Mouse (Mus musculus) liver, embryonic 11.5 days (tissue): ENCODE measurements around the gene Rapgefl1. TPM values are rescaled to one million over a fixed set of nuclear protein-coding genes. Genes with fewer than 3 reads are reported as not detected.

Experiments
- polyA plus RNA-seq: library from polyadenylated mRNA; unstranded; fragments of >200 nt; fragmentation: Nextera tagmentation; extraction: Ambion mirVana; gene quantifications from 2 replicates; pipeline ENCODE4 v1.2.1, GENCODE M21; 2014

The Rapgefl1 gene
- polyA plus RNA-seq, 1 experiment from 2014 or later: 0.55 TPM

Other genes starting within 250 kb of the Rapgefl1 start
- gene Ormdl3, start 249.4 kb upstream of the Rapgefl1 start, polyA plus RNA-seq: 10.9 and 11.7 TPM in 2 replicates
- gene Lrrc3c, start 238.5 kb upstream of the Rapgefl1 start, polyA plus RNA-seq: not detected in 2 replicates
- gene Gm12355, start 211.1 kb upstream of the Rapgefl1 start, polyA plus RNA-seq: 0.44 and 0.95 TPM in 2 replicates
- gene Gsdma3, start 210.4 kb upstream of the Rapgefl1 start, polyA plus RNA-seq: not detected in 2 replicates
- gene Gsdma2, start 190.0 kb upstream of the Rapgefl1 start, polyA plus RNA-seq: not detected in 2 replicates
- not detected in 2 replicates for gene Gsdma, start 172.4 kb upstream of the Rapgefl1 start, polyA plus RNA-seq
- 201 and 207 TPM in 2 replicates for gene Psmd3, start 154.2 kb upstream of the Rapgefl1 start, polyA plus RNA-seq
- not detected in 2 replicates for gene Csf3, start 135.5 kb upstream of the Rapgefl1 start, polyA plus RNA-seq
- 61.9 and 63.6 TPM in 2 replicates for gene Med24, start 107.3 kb upstream of the Rapgefl1 start, polyA plus RNA-seq
- gene Thra, start 96.1 kb upstream of the Rapgefl1 start, polyA plus RNA-seq: 26.6 and 31.6 TPM in 2 replicates
- 2.1 and 2.7 TPM in 2 replicates for gene Nr1d1, start 61.5 kb upstream of the Rapgefl1 start, polyA plus RNA-seq
- 14.8 and 17.7 TPM in 2 replicates for gene Msl1, start 41.3 kb upstream of the Rapgefl1 start, polyA plus RNA-seq
- 34.8 and 35.6 TPM in 2 replicates for gene Casc3, start 31.9 kb upstream of the Rapgefl1 start, polyA plus RNA-seq
- 3.8 and 4.7 TPM in 2 replicates for gene Wipf2, start 26.9 kb downstream of the Rapgefl1 start, polyA plus RNA-seq
- 96.3 and 114 TPM in 2 replicates for gene Cdc6, start 71.0 kb downstream of the Rapgefl1 start, polyA plus RNA-seq
- gene Rara, start 91.0 kb downstream of the Rapgefl1 start, polyA plus RNA-seq: 18.6 and 20.1 TPM in 2 replicates
- 0.21 and 0.22 TPM in 2 replicates for gene Gjd3, start 146.2 kb downstream of the Rapgefl1 start, polyA plus RNA-seq
- gene Top2a, start 187.4 kb downstream of the Rapgefl1 start, polyA plus RNA-seq: 315 and 330 TPM in 2 replicates
- gene Igfbp4, start 204.5 kb downstream of the Rapgefl1 start, polyA plus RNA-seq: 324 and 328 TPM in 2 replicates